Mouse (Mus musculus): Measurements from ENCODE around the gene Usp4. TPM values are rescaled to one million over a fixed set of nuclear protein-coding genes. Genes with fewer than 3 reads are reported as not detected.

Usp4 gene
- polyA plus RNA-seq, 1 experiment from 2014 or later, result 114 TPM

- no peak for DNase-seq (ENCODE audit: low spot score)
Observed at GRCm38 (mm10) chr9:108347024-108347423, 629 bp upstream of the Usp4 start.

GRCm38 (mm10) chr9:108348290-108348680 is 632 bp downstream of the Usp4 start:
- H3K36me3 ChIP-seq, result peaks cover 38% of the 10 kb centered on the region
- DNase-seq (ENCODE audit: low spot score), result no peak
- 8% methylated on average over 14 of the region's 14 CpGs for WGBS
- peaks cover 14% of the 10 kb centered on the region; the same call in 1 of the 2 replicates for H3K4me1 ChIP-seq
- peak overlapping the region; percentile 92 for H3K27ac ChIP-seq
- H3K4me3 ChIP-seq, result peak overlapping the region; percentile 82
- H3K9me3 ChIP-seq, result no peaks in the 10 kb centered on the region
- H3K27me3 ChIP-seq (ENCODE audit: insufficient read depth, poor library complexity, severe bottlenecking), result no peaks in the 10 kb centered on the region

More at GRCm38 (mm10) chr9:108347024-108347423, 629 bp upstream of the Usp4 start:
- Histone ChIP-seq H3K36me3 (peaks cover 25% of the 10 kb centered on the region), H3K9me3 (no peaks in the 10 kb centered on the region), H3K27ac (peak overlapping the region; percentile 92), H3K4me1 (peaks cover 19% of the 10 kb centered on the region), H3K4me3 (peak overlapping the region; percentile 82), H3K27me3 (ENCODE audit: insufficient read depth, poor library complexity, severe bottlenecking) (no peaks in the 10 kb centered on the region)
- 8% methylated on average over 11 of the region's 11 CpGs for WGBS

- no peak for DNase-seq (ENCODE audit: low spot score)
- H3K4me1 ChIP-seq, result peaks cover 14% of the 10 kb centered on the region; the same call in 1 of the 2 replicates
- no peak overlapping the region for H3K4me3 ChIP-seq
- no peaks in the 10 kb centered on the region for H3K27me3 ChIP-seq (ENCODE audit: insufficient read depth, poor library complexity, severe bottlenecking)
- H3K9me3 ChIP-seq, result no peaks in the 10 kb centered on the region
- 91% methylated on average over 4 of the region's 4 CpGs for WGBS
- peaks cover 53% of the 10 kb centered on the region for H3K36me3 ChIP-seq
- H3K27ac ChIP-seq, result no peak overlapping the region
Observed at GRCm38 (mm10) chr9:108349727-108350126, 2.1 kb downstream of the Usp4 start.

GRCm38 (mm10) chr9:108378234-108378633 is 30.6 kb downstream of the Usp4 start:
- DNase-seq (ENCODE audit: low spot score), result no peak
- 41% methylated on average over 9 of the region's 9 CpGs for WGBS
- H3K27me3 ChIP-seq (ENCODE audit: insufficient read depth, poor library complexity, severe bottlenecking), result no peaks in the 10 kb centered on the region
- H3K4me1 ChIP-seq, result no peaks in the 10 kb centered on the region
- peaks cover 96% of the 10 kb centered on the region for H3K36me3 ChIP-seq
- H3K27ac ChIP-seq, result no peak overlapping the region
- no peak overlapping the region for H3K4me3 ChIP-seq
- no peaks in the 10 kb centered on the region for H3K9me3 ChIP-seq

GRCm38 (mm10) chr9:108378736-108379135 is 31.1 kb downstream of the Usp4 start:
- Histone ChIP-seq H3K9me3 (no peaks in the 10 kb centered on the region), H3K27me3 (ENCODE audit: insufficient read depth, poor library complexity, severe bottlenecking) (no peaks in the 10 kb centered on the region), H3K36me3 (peaks cover 96% of the 10 kb centered on the region), H3K27ac (no peak overlapping the region), H3K4me1 (no peaks in the 10 kb centered on the region), H3K4me3 (no peak overlapping the region)
- 79% methylated on average over 5 of the region's 5 CpGs for WGBS
- no peak for DNase-seq (ENCODE audit: low spot score)

- Histone ChIP-seq H3K27ac (no peak overlapping the region), H3K27me3 (ENCODE audit: insufficient read depth, poor library complexity, severe bottlenecking) (no peaks in the 10 kb centered on the region), H3K36me3 (peaks cover 96% of the 10 kb centered on the region), H3K4me1 (no peaks in the 10 kb centered on the region), H3K4me3 (no peak overlapping the region), H3K9me3 (no peaks in the 10 kb centered on the region)
- WGBS, result 65% methylated on average over 4 of the region's 4 CpGs
- DNase-seq (ENCODE audit: low spot score), result no peak
Observed at GRCm38 (mm10) chr9:108379294-108379693, 31.6 kb downstream of the Usp4 start.

- Histone ChIP-seq H3K36me3 (peaks cover 96% of the 10 kb centered on the region), H3K27ac (no peak overlapping the region), H3K4me1 (no peaks in the 10 kb centered on the region), H3K9me3 (no peaks in the 10 kb centered on the region), H3K4me3 (no peak overlapping the region), H3K27me3 (ENCODE audit: insufficient read depth, poor library complexity, severe bottlenecking) (no peaks in the 10 kb centered on the region)
- DNase-seq (ENCODE audit: low spot score), result no peak
- WGBS, result 93% methylated on average over 9 of the region's 9 CpGs
Observed at GRCm38 (mm10) chr9:108381382-108381781, 33.7 kb downstream of the Usp4 start.

GRCm38 (mm10) chr9:108385006-108385405 is 37.4 kb downstream of the Usp4 start:
- H3K4me1 ChIP-seq, result no peaks in the 10 kb centered on the region
- no peak overlapping the region for H3K27ac ChIP-seq
- no peaks in the 10 kb centered on the region for H3K27me3 ChIP-seq (ENCODE audit: insufficient read depth, poor library complexity, severe bottlenecking)
- H3K36me3 ChIP-seq, result peaks cover 95% of the 10 kb centered on the region
- no peaks in the 10 kb centered on the region for H3K9me3 ChIP-seq
- no peak for DNase-seq (ENCODE audit: low spot score)
- no peak overlapping the region for H3K4me3 ChIP-seq
- 75% methylated on average over 7 of the region's 7 CpGs for WGBS

GRCm38 (mm10) chr9:108386816-108387215 is 39.2 kb downstream of the Usp4 start:
- H3K4me3 ChIP-seq, result no peak overlapping the region
- DNase-seq (ENCODE audit: low spot score), result no peak
- peaks cover 90% of the 10 kb centered on the region for H3K36me3 ChIP-seq
- no peaks in the 10 kb centered on the region for H3K9me3 ChIP-seq
- WGBS, result 92% methylated on average over 4 of the region's 4 CpGs
- H3K27ac ChIP-seq, result no peak overlapping the region
- no peaks in the 10 kb centered on the region for H3K4me1 ChIP-seq
- H3K27me3 ChIP-seq (ENCODE audit: insufficient read depth, poor library complexity, severe bottlenecking), result no peaks in the 10 kb centered on the region

GRCm38 (mm10) chr9:108388601-108389000 is 40.9 kb downstream of the Usp4 start:
- Histone ChIP-seq H3K36me3 (peaks cover 90% of the 10 kb centered on the region), H3K4me1 (no peaks in the 10 kb centered on the region), H3K4me3 (no peak overlapping the region), H3K27ac (no peak overlapping the region), H3K27me3 (ENCODE audit: insufficient read depth, poor library complexity, severe bottlenecking) (no peaks in the 10 kb centered on the region), H3K9me3 (no peaks in the 10 kb centered on the region)
- no peak for DNase-seq (ENCODE audit: low spot score)
- WGBS, result 89% methylated on average over 10 of the region's 10 CpGs

GRCm38 (mm10) chr9:108389220-108389619 is 41.6 kb downstream of the Usp4 start:
- peaks cover 89% of the 10 kb centered on the region for H3K36me3 ChIP-seq
- no peak for DNase-seq (ENCODE audit: low spot score)
- H3K4me1 ChIP-seq, result no peaks in the 10 kb centered on the region
- WGBS, result 87% methylated on average over 6 of the region's 6 CpGs
- no peak overlapping the region for H3K4me3 ChIP-seq
- H3K27me3 ChIP-seq (ENCODE audit: insufficient read depth, poor library complexity, severe bottlenecking), result no peaks in the 10 kb centered on the region
- H3K9me3 ChIP-seq, result no peaks in the 10 kb centered on the region
- H3K27ac ChIP-seq, result no peak overlapping the region

GRCm38 (mm10) chr9:108392676-108393075 is 45.0 kb downstream of the Usp4 start, which contains the start of gene 1700102P08Rik:
Gene 1700102P08Rik, plus strand, starts transcription at chr9:108392805.
- H3K4me1 ChIP-seq, result no peaks in the 10 kb centered on the region
- H3K9me3 ChIP-seq, result no peaks in the 10 kb centered on the region
- no peaks in the 10 kb centered on the region for H3K27me3 ChIP-seq (ENCODE audit: insufficient read depth, poor library complexity, severe bottlenecking)
- H3K27ac ChIP-seq, result no peak within 1 kb of the TSS
- DNase-seq (ENCODE audit: low spot score), result no peak
- peaks cover 61% of the 10 kb centered on the region for H3K36me3 ChIP-seq
- no peak within 1 kb of the TSS for H3K4me3 ChIP-seq
- 73% methylated on average over 18 of the region's 18 CpGs for WGBS

- H3K36me3 ChIP-seq, result peaks cover 46% of the 10 kb centered on the region
- H3K4me1 ChIP-seq, result no peaks in the 10 kb centered on the region
- no peaks in the 10 kb centered on the region for H3K9me3 ChIP-seq
- H3K4me3 ChIP-seq, result no peak overlapping the region
- 92% methylated on average over 6 of the region's 6 CpGs for WGBS
- H3K27me3 ChIP-seq (ENCODE audit: insufficient read depth, poor library complexity, severe bottlenecking), result no peaks in the 10 kb centered on the region
- H3K27ac ChIP-seq, result no peak overlapping the region
- no peak for DNase-seq (ENCODE audit: low spot score)
Observed at GRCm38 (mm10) chr9:108394191-108394590, 46.5 kb downstream of the Usp4 start.

- WGBS, result 86% methylated on average over 1 of the region's 1 CpGs
- Histone ChIP-seq H3K9me3 (no peaks in the 10 kb centered on the region), H3K4me3 (no peak overlapping the region), H3K4me1 (no peaks in the 10 kb centered on the region), H3K27ac (no peak overlapping the region), H3K36me3 (peaks cover 38% of the 10 kb centered on the region), H3K27me3 (ENCODE audit: insufficient read depth, poor library complexity, severe bottlenecking) (no peaks in the 10 kb centered on the region)
- DNase-seq (ENCODE audit: low spot score), result no peak
Observed at GRCm38 (mm10) chr9:108395427-108395826, 47.8 kb downstream of the Usp4 start.
